Mouse (Mus musculus) kidney, adult 10 weeks (tissue): ENCODE data around the gene Rcc2. TPM values are rescaled to one million over a fixed set of nuclear protein-coding genes. Genes with fewer than 3 reads are reported as not detected.

Source experiments
- polyA plus RNA-seq: library from polyadenylated mRNA; stranded (reverse); fragments of 350-450 nt; fragmentation: Illumina TruSeq; extraction: RNeasy Lipid Tissue Mini Kit (QIAGEN cat#74804); gene quantifications from one replicate; pipeline ENCODE4 v1.2.3, GENCODE M21; 2014; ENCODE audit warnings: low read depth, low replicate concordance

Rcc2 gene
- 2.3 TPM for polyA plus RNA-seq

DNA sequence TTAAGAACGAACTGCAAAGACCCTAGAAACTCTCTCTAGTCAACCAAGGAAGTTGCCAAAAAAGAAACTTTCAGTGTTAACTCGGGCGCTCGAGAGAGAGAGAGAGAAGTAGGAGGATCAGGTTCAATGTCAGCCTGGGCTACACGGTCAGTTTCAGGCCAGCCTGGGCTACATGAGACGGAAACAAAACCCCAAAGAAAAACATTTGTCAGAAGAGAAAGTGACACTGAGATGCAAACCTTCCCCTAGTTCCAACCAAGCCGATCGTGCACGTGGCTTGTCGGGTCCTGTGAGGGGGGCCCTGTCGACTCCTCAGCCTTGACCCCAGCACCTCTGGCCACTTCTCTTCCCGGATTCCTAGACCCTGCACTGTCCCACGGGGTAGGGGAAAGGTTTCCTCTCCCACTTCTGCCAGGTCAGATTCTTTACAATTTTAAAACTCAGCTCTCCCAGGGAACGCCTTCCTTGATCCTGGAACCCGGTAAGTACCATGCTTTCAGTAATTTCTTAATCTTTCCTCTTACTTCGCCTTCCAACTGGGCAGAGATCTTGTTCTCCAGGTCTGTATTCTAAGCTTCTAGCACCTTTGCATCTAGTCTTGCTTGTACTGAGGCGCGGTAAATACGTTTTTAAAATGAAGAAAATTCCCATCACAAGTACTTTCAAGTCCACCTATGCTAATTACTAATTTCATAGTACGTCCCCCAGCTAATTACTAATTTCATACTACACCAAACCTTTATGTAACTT is at the start of gene Rcc2:
TSS of gene Rcc2 (plus strand) at position 273 of the 750 bp plus-strand sequence.

DNA sequence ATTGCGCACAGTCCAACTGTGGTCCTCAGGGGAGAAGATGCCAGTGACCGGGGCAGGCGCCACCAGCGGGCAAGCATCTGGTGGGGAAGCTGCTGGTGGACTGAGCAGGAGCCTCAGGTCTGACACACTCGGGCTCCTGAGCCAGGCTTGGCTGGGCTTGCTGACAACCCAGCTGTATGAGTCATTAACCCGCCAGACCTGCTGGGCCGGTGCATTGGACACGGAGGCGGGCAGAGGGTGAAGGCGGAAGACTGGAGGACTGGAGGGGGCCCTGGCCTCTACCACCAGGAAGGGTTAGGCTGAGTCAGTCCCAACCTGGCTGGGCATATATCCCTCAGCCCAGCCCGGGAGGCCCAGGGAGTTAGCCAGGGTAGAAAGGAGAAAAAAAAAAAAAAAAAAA is 34.6 kb upstream of the Rcc2 start, which contains the start of gene Arhgef10l:
TSS of gene Arhgef10l (minus strand) at position 253 of the 400 bp plus-strand sequence.

DNA sequence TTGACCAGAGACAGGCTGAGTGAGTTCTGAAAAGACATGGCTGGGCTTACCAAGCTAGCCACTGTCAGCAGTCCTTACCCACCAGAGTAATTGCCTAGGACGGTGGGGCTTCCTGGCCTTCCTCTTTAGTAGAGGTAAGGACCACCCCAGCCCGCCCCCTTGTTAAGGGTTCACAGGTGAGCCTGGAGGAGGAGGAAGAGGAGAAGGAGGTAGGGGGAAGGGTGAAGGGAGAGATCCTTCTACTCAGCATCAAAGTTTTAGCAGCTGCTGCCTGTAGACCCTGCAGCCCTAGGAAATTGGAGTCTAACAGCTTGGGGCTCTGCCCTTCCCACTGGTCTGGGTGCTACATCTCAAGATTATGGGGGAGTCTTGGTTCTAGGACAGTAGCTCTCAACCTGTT is 42.2 kb downstream of the Rcc2 start, which contains the start of gene Padi6:
TSS of gene Padi6 (minus strand) at position 101 of the 400 bp plus-strand sequence.

Other genes with a start within 250 kb of the Rcc2 start
- 7.3 TPM for gene Arhgef10l, start 34.5 kb upstream of the Rcc2 start, polyA plus RNA-seq
- gene Padi6, start 42.1 kb downstream of the Rcc2 start, polyA plus RNA-seq, result not detected
- gene Padi4, start 73.7 kb downstream of the Rcc2 start, polyA plus RNA-seq, result not detected
- gene Padi3, start 110.1 kb downstream of the Rcc2 start, polyA plus RNA-seq, result not detected
- not detected for gene Padi1, start 145.2 kb downstream of the Rcc2 start, polyA plus RNA-seq
- 1.1 TPM for gene Padi2, start 205.8 kb downstream of the Rcc2 start, polyA plus RNA-seq